Comparison of ENCODE assay signal across 11 mouse cellular contexts in genomic region chr2:144197139-144197538, GRCm38 (mm10).
A peak's percentile ranks its signal among the peaks of the same experiment; 100 is the strongest.
DNase-seq lines count a peak whose midpoint lies in the region; ATAC-seq and TF ChIP-seq lines count a peak whose summit lies in the region.
"Had no signal": no experiment of that assay in that cellular context is flagged by ENCODE, and none has a peak within 500 bp of the region (broad histone marks: within the 10 kb centered on the region; RNA-seq: fewer than 3 reads in every experiment).

No protein-coding gene starts in this region.

- no peak overlapping the region for H3K27ac ChIP-seq in left cerebral cortex, adult 2 months
- H3K27ac ChIP-seq: lung, embryonic 15.5 days; stomach, embryonic 15.5 days had no signal

- peak; percentile 38 for DNase-seq in adrenal gland, postnatal 10 days
- DNase-seq in adrenal gland, postnatal 25 days, result no peak
- no peak for DNase-seq in left cerebral cortex, adult 2 months (ENCODE audit: extremely low spot score in 1 of 2, low spot score in 2 of 2)
- no peak for DNase-seq in left cerebral cortex, adult 9 months (ENCODE audit: low spot score in 2 of 2)
- peak; percentile 37 for DNase-seq in brain, embryonic 14.5 days (ENCODE audit: low read depth)
- no peak for DNase-seq in left cerebral cortex, adult 11 months (ENCODE audit: low spot score)
- no peak for DNase-seq in urinary bladder, postnatal 10 days (ENCODE audit: low spot score)

- no peak overlapping the region for H3K4me3 ChIP-seq in left cerebral cortex, adult 2 months
- H3K4me3 ChIP-seq: erythroblast, embryonic 14.5 days; lung, embryonic 15.5 days; stomach, embryonic 15.5 days had no signal

- intact Hi-C loops in left cerebral cortex, adult 2 months (cut with DNase I), result no loop called here

- no peak for TF ChIP-seq POLR2A in brain, embryonic 14.5 days (IDR thresholded peaks at IDR 0.05; ENCODE audit: borderline replicate concordance, extremely low read depth, insufficient read depth, insufficient read length, poor library complexity, severe bottlenecking)

- ATAC-seq in megakaryocyte progenitor cell, adult 5-6 weeks (replicated peaks; ENCODE audit: poor library complexity), result peak; percentile 62

- TF ChIP-seq CTCF in left cerebral cortex, adult 2 months (IDR thresholded peaks at IDR 0.05), result peak; percentile 32
- peak; percentile 44; the same call in 1 of the 2 replicates for TF ChIP-seq CTCF in brain, embryonic 14.5 days (IDR thresholded peaks at IDR 0.05; ENCODE audit: borderline replicate concordance, extremely low read depth, insufficient read depth, insufficient read length)

Comparison
In these comparisons a context has a peak if more than half of its experiments do, and no peak if none do; other contexts are left out.
1. DNase-seq: peak in adrenal gland, postnatal 10 days (single experiment) and brain, embryonic 14.5 days (single experiment); none in adrenal gland, postnatal 25 days (single experiment), left cerebral cortex, adult 2 months (0 of 2), left cerebral cortex, adult 9 months (0 of 2), left cerebral cortex, adult 11 months (single experiment) and urinary bladder, postnatal 10 days (single experiment).